Mouse (Mus musculus): ENCODE results near the gene Cmss1.

DNA sequence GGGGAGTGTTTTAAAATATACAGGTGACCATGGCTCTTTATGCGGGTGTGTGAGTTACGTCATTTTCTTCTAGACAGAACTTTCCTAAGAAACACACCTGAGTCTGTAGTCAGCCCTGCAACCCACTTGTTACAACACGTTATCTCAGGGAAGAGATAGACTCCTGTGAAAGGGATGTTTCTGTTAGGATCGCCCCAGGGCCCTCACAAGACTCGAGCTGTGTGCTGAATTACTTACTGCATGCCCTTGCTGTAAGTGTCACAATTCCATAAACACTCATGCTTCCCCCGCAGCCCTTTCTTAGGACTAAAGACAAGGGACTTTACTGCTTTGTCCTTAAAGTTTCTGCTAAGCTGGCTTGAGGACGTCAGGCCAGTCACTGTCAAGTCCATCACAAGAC is 274.4 kb downstream of the Cmss1 start:
- TF ChIP-seq GATA1 (IDR thresholded peaks at IDR 0.05; ENCODE audit: borderline replicate concordance, low read length) = no peak
- no peak for TF ChIP-seq FLI1 (IDR thresholded peaks at IDR 0.05; ENCODE audit: low read length)

Data from megakaryocyte, embryonic 14.5 days (primary cell).